Mouse (Mus musculus) urinary bladder, postnatal 10 days (tissue): ENCODE results near the gene Papss1.

Experiments
- DNase-seq: peaks from one replicate; pipeline ENCODE4 v3.0.0; 2022; ENCODE audit warnings: low spot score

Papss1 gene

GRCm38 (mm10) chr3:131581096-131581495, 16.5 kb downstream of the Papss1 start:
- no peak for DNase-seq

- no peak for DNase-seq
Observed at GRCm38 (mm10) chr3:131586818-131587217, 22.2 kb downstream of the Papss1 start.

- no peak for DNase-seq
Observed at GRCm38 (mm10) chr3:131587959-131588358, 23.4 kb downstream of the Papss1 start.

- no peak for DNase-seq
Observed at GRCm38 (mm10) chr3:131593143-131593798, 28.7 kb downstream of the Papss1 start.

- DNase-seq: no peak
Observed at GRCm38 (mm10) chr3:131594361-131594760, 29.8 kb downstream of the Papss1 start.

- no peak for DNase-seq
Observed at GRCm38 (mm10) chr3:131595546-131596245, 31.1 kb downstream of the Papss1 start.

- no peak for DNase-seq
Observed at GRCm38 (mm10) chr3:131600726-131601125, 36.2 kb downstream of the Papss1 start.

- no peak for DNase-seq
Observed at GRCm38 (mm10) chr3:131601366-131601765, 36.8 kb downstream of the Papss1 start.

GRCm38 (mm10) chr3:131602995-131603414, 38.4 kb downstream of the Papss1 start:
- no peak for DNase-seq

- DNase-seq: no peak
Observed at GRCm38 (mm10) chr3:131608112-131608511, 43.5 kb downstream of the Papss1 start.

GRCm38 (mm10) chr3:131609651-131610050, 45.1 kb downstream of the Papss1 start:
- no peak for DNase-seq

- no peak for DNase-seq
Observed at GRCm38 (mm10) chr3:131610595-131610994, 46.0 kb downstream of the Papss1 start.

- DNase-seq: no peak
Observed at GRCm38 (mm10) chr3:131612847-131613246, 48.3 kb downstream of the Papss1 start.

GRCm38 (mm10) chr3:131614056-131614455, 49.5 kb downstream of the Papss1 start:
- no peak for DNase-seq

- no peak for DNase-seq
Observed at GRCm38 (mm10) chr3:131618580-131619338, 54.2 kb downstream of the Papss1 start.

- DNase-seq: no peak
Observed at GRCm38 (mm10) chr3:131623208-131623607, 58.6 kb downstream of the Papss1 start.

- DNase-seq: no peak
Observed at GRCm38 (mm10) chr3:131624063-131624462, 59.5 kb downstream of the Papss1 start.

- DNase-seq: no peak
Observed at GRCm38 (mm10) chr3:131627476-131627875, 62.9 kb downstream of the Papss1 start.

GRCm38 (mm10) chr3:131628265-131628664, 63.7 kb downstream of the Papss1 start:
- no peak for DNase-seq

- no peak for DNase-seq
Observed at GRCm38 (mm10) chr3:131628931-131629330, 64.4 kb downstream of the Papss1 start.

GRCm38 (mm10) chr3:131630407-131631317, 66.1 kb downstream of the Papss1 start:
- no peak for DNase-seq
